Mouse (Mus musculus) G1E-ER4 (cell line): ENCODE measurements around the gene Rptor. TPM values are rescaled to one million over a fixed set of nuclear protein-coding genes. Genes with fewer than 3 reads are reported as not detected.

Experiments used
- GATA1 ChIP-seq: IDR thresholded peaks from one replicate; pipeline ENCODE4 v1.8.0; 2012; ENCODE audit warnings: low read length, inconsistent platforms
- polyA plus RNA-seq: library from polyadenylated mRNA; stranded (reverse); fragments of >175 nt; gene quantifications from 2 replicates; pipeline ENCODE4 v1.2.3, GENCODE M21; 2012

The Rptor gene
- polyA plus RNA-seq, 1 experiment = 69.4 TPM

DNA sequence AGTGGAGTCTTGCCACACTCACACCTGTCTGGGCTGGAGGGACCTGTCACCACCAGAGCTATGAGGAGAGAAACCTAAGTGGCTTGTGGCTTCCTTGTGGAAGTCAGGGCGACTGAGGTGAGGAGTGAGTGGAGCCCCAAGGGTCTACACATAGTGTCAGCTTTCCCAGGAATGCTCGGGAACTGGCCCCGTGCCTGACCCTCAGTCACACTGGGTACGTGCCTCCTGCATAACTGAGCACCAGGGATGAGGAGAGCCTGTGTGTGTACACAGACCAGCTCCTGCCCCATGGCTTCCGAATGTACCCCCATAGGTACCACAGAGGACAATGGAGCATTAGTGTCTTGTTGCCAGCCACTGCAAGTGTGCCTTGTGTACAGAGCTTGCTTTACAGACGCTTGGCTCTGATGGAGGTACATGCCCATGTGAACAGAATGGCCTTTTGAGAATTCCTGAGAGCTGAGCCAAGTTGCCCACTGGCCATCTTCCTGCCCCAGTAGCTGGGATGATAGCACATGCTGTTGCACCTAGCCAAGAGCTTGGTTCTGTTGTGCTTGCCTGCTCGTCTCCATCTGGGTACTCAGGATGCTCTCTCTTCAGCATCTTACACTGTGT, 289.0 kb downstream of the Rptor start:
- no peak for TF ChIP-seq GATA1

DNA sequence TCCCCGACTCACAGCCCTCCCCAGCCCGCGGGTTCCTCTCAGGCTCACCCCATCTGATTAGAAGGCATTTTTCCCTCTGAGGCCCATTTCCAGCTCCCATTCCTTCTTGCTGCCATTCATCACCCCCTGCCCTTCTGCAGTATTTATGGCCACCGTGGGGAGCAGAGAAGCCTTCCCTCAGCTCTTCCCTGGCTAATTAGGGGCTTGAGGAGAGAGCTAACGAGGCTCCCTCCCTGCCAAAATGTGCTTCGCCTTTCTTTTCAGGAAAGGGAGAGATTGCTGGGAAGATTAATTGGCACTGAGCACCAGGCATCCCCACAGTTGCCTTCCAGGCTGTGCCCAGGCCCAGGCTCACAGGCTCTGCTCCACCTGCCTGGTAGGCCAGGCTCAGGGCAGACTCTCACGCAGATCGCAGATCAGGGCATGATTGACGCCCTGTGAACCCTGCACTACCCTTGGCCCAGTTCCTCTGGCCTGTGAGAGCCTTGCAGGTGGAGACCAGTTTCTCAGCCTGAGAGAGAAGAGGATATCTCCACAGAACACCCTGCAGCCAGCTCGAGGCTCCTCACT, 291.0 kb downstream of the Rptor start:
- TF ChIP-seq GATA1 = no peak

DNA sequence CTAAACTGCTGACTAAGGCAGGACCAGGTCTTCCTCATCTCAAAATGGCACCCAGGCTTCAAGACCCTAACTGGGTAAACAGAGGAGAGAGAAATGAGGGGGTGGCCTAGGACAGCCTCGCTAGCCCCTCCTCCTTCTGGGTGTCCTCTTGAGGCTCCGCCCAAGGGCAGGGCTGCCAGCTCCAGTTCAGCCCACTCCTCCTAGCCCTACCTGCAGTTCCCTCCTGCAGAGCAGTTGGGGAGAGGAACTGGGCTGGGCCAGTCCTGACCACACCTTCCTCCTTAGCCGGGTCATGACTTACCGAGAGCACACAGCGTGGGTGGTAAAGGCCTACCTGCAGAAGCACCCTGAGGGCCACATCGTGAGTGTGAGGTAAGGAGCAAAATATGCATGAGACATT, 291.9 kb downstream of the Rptor start:
- no peak for TF ChIP-seq GATA1

DNA sequence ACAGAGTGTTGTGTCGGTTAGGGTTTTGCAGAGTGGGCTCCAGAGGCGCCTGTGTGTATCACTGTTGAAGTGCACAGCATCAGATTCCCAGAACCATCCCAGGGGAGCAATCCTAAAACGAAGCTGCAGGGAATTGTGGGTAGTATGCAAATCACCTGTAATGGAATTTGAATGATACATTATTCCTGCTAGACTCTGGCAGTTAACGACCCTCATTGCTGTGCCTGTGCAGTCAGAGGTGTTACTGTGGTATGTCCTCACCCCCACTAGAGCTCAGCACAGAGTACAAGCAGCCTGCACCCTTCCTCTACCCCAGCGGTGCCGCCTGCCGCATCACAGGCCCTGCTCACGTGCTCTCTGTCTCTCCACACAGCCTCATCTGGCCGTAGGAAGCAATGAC, 294.3 kb downstream of the Rptor start:
- TF ChIP-seq GATA1 = no peak

DNA sequence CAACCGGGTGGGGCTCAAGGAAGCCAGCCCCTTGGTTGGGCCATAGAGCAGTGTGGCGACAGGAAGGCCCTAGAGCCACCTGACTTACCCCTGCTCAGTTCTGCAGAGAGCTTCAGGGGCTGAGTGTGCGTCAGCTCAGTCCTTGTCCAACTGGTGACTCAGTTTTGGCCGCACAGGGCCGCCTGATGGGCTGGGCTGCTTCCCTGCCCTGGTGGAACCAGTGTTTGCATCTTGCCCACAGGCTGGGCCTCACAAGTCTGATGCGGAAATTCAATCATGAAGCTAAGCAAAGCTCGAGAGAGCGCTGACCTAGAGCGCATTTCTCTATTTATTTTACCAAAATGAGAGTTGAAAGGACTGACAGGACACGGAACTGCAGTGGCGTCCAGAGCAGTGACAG, 296.3 kb downstream of the Rptor start:
- no peak for TF ChIP-seq GATA1

DNA sequence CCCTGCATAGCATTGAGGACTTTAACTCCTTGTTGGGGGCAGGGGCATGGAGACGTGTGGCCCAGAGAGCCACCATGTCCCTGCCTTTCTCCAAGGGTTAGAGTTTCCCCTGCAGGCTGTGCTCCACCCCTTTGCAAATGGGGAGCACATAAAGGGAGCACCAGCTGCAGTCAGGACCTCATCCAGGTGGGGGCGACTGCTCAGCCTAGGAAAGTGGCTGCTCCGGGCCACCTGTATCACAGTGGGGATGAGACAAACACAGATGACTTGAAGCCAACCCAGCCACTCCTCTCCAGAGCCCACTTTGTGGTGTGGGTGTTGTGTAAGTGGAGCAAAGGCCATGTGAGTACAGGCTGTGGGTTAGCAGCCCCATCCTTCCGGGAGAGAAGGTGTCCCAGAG, 298.5 kb downstream of the Rptor start:
- no peak for TF ChIP-seq GATA1

DNA sequence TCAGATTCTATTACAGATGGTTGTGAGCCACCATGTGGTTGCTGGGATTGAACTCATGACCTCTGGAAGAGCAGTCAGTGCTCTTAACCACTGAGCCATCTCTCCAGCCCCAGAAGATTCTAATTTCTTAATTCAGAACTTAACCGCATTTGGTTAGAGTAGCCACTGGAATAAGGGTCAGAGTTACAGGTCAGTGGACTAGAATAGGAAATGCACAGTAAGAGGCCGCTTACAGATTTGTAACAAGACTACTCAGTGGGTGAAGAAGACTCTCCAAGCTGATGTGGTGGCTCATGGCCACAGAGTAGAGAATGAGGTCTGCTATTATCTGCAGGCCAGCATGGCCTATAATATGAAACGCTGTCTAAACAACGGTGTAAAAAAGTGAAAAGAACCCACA, 300.2 kb downstream of the Rptor start:
- no peak for TF ChIP-seq GATA1

DNA sequence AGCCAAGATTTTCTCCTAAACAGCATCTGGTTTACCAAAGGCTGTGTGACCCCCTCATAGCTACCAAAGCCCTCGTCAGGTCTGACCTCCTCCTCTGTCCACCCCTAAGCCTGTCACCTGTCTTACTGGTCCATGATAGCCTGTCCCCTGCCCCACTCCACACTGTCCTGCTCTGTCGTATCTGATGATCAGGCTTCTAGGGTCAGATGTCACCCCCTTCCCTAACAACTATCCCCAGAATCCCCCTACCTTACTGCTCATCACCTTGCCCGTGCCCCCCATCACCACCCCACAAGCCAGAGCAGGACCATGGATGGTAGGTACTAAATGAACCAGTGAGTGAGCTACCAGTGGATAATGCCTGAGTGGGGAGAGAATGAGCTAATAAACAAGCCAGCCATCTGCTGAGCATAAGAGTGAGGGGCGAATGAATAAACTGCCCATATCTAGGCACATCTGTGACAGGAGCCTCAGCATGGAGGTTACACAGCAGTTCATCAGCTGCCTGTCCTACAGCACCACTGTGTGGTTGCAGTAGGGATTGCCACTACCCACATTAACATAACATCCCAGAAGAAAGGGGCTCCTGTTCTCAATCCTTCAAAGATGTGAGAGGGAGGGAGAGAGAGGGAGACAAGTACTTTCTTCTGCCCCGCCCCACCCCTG, 302.0 kb downstream of the Rptor start:
- no peak for TF ChIP-seq GATA1

DNA sequence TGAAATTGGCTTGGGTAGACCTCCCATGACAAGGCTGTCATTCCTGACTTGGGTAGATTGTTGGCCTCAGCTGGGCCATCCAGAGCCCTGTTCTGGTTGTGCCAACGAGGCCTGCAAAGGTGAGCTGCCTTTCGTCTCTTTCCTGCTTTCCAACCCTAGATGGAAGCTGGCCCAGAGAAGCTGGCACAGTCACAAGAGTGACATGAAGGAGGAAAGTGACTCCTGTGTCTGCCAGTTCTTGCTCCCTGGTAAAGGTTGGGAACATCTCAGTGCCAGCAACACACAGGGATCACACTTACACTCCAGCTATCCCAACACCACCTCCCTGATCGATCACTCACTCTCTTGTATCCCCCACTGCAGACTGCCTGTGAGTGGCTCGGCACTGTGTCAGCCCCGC, 303.1 kb downstream of the Rptor start:
- no peak for TF ChIP-seq GATA1

DNA sequence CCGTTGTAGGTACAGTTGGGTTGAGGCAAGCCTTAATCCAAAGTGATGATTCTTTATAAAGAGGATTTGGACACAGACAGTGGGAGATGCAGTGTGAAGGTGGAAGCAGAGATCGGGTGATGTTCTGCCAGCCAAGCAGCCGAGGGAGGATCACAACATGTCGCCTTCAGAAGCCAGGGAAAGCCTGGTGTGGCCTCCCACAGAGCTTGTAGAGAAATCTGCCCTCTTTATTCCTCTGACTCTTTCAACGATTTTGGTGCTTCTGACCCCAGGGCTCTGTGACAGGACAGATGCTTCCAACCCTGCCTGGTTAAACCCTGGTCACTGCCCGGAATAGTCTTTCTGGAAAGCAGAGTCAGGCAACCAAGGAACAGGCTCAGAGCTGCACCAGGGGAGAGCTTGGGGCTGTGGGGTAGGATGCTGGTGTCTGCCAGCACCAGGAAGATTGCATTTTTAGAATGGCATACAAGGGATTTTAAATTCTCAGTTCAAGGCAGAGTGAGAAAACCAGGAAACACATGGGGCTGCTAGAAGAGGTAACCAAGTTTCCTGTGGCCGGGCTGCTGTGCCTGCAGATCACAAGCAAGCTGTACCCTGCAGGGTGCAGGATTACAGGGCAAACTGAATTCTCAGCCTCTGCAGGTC, 304.4 kb downstream of the Rptor start:
- TF ChIP-seq GATA1 = no peak

DNA sequence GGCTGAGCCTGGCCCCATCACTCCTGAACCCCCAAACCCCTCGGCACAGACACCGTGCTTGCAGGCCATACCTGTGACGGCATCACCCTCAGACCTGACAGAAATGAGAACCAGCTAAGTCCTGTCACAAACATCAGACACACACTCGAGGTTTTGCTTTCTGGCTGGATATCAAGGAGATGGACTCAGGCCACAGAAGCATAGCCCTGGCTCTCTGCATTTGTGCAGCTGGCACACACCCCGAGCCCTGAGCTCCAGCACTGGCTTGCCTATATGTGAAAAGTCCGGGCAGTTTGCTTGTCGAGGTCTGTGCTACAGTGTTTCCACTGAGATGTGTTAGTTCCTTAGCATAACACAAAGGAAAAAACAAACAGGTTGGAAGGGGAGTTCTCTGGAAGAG, 305.0 kb downstream of the Rptor start:
- no peak for TF ChIP-seq GATA1

DNA sequence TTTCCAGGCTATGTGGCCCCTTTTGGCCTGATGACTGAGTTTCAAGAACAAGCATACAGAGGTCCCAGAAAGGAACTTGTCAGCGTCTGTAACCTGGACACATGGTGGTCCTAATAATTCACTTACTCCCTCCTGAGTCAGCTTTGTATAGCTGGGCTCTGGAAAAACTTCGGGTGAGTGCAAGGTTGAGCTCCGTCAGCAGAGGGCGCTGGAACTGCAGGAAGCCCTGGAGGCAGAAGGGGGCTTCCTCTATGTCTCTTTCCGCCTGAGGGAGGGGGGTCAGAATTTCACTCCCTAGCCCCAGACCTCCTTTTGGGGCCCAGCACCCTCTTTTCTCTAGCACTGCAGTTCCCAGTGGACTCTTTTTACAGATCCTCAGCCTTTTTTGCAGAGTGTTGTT, 306.7 kb downstream of the Rptor start:
- TF ChIP-seq GATA1 = no peak

DNA sequence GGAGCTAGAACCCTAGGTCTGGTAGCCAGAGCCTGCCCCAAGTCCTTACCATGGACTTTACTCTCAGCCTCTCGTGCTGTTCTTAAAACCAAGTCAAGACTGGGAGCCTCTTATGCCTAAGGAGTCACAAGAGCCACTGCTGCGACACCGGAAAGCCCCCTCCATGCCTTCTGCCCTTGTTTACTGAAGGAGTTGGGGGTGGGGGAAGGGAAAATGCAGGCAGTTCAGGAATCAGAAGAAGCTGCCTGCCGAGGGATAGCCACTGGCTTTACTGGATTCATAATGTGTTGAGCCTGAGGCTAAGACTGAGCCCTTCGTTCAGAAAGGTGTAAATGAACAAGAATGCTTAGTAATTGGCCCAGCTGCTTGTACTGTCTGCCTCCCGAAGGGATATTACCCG, 310.1 kb downstream of the Rptor start:
- no peak for TF ChIP-seq GATA1

DNA sequence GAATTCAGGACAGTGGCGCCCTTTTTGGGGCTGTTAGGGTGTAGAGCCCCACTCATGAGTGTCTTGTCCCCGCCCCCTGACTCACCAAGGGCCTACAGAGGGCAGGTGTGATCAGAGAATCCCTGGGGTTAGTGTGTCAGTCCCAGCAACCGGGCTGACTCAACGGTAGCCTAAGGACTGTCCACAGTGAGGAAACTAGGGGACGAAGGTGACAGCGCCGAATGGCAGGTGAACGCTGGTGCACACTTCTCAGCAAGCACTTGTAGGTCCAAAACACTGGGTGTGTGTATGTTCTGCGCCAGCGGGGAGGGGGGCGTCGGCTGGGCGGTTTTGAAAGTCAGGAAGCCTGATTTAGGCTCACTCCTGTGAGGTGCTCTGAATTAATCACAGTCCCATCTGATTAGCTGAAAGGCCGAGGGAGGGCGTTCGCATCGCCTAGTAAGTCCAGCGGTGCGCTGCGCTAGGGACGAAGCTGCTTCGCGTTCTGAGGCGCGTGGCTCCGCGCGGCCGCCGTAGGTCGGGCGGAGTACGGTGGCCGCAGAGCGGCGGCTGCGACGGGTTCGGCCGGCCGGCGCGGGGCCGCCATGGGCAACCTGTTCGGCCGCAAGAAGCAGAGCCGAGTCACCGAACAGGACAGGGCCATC, 310.7 kb downstream of the Rptor start, which contains the start of gene Chmp6:
Chmp6 (plus strand) TSS at position 151 of the 644 bp plus-strand sequence.
- no peak for TF ChIP-seq GATA1

DNA sequence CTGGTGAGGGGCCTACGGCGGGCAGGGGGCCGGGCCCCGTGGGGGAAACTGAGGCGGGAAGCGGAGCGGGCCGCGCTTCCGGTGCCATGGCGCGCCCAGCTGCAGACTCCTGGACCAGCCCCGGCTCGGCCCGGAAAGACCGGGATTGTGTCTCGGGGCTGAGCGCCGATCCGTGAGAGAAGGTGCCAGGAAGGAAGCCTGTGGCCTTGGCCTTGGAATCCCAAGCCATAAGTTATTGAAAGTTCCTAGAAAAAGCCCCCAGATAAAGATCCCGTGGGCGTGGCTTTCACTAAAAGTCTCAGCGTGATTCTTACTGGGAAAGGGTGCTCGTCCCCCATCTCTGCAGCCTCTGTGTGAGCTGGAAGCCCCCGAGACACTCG, 311.2 kb downstream of the Rptor start:
- no peak for TF ChIP-seq GATA1

DNA sequence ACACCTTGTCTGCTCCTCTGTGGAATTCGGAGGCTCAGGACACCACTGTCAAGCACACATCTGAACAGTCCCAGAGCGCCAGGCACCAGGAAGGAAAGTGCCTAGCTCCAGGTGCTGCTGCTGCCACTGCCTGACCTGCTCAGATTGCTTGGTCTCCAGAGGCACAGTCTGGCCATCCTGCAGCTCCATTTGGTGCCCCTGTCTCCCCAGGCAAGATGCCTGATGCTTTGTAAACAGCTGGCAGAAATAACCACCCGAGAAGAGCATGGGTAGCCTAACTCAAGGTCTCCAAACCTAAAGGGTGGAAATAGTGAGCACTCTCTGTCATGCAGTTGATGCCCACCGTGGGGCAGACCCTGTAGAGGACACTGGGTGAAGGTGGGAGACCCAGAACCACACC, 311.7 kb downstream of the Rptor start:
- no peak for TF ChIP-seq GATA1

DNA sequence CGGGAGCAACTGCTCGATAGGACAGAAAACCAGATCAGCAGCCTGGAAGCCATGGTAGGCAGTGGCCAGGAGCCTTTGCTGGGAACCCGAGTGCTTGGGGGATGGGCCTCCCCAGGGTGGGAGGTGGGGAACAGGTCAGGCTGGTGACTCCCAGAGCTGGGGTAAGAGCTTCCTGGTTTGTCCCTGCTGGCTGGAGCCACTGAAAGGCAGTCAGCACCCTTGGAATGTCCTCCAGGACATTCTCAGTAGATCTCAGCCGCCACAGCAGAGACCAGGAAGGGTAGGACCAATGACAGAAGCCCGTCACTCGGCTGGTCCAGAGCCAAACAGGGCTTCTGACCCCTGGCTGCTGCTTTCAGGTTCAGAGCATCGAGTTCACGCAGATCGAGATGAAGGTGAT, 313.0 kb downstream of the Rptor start:
- no peak for TF ChIP-seq GATA1
